Mouse (Mus musculus) liver, postnatal 0 days (tissue): ENCODE data around the gene Timm29. TPM values are rescaled to one million over a fixed set of nuclear protein-coding genes. Genes with fewer than 3 reads are reported as not detected.
A peak's percentile ranks its signal among the peaks of the same experiment; 100 is the strongest.

Source experiments
- ATAC-seq: fragments of 200-750 bp; cut with Nextera tagmentation; 2 replicates; pipeline ENCODE4 v1.8.0; 2017; ENCODE audit warnings: mild to moderate bottlenecking, moderate library complexity
- DNase-seq: peaks from one replicate; pipeline ENCODE4 v3.0.0-alpha.2; 2016
- H3K27ac ChIP-seq: fragments of 300-500 bp; sonication (generic); 2 replicates; pipeline ENCODE4 v1.5.1; 2014; ENCODE audit warnings: antibody characterized with exemption, moderate library complexity, mild to moderate bottlenecking, low read depth
- H3K27me3 ChIP-seq: fragments of 300-500 bp; sonication (generic); 2 replicates; pipeline ENCODE4 v1.6.1; 2014; ENCODE audit warnings: low read length, control low read depth, mixed read lengths; ENCODE audit not compliant: insufficient read depth
- H3K36me3 ChIP-seq: fragments of 300-500 bp; sonication (generic); replicated peaks from 2 replicates; pipeline ENCODE4 v1.6.1; 2014; ENCODE audit warnings: mild to moderate bottlenecking, control low read depth, low read length, moderate library complexity, mixed read lengths; ENCODE audit not compliant: insufficient read depth
- H3K4me1 ChIP-seq: fragments of 300-500 bp; sonication (generic); 2 replicates; pipeline ENCODE4 v1.6.1; 2014; ENCODE audit warnings: antibody characterized with exemption, mild to moderate bottlenecking, control low read depth; ENCODE audit not compliant: insufficient read depth
- H3K4me2 ChIP-seq: fragments of 300-500 bp; sonication (generic); 2 replicates; pipeline ENCODE4 v1.6.1; 2014; ENCODE audit warnings: low read depth, mild to moderate bottlenecking, low read length, moderate library complexity, mixed read lengths
- H3K4me3 ChIP-seq: fragments of 300-500 bp; sonication (generic); 2 replicates; pipeline ENCODE4 v1.5.1; 2014; ENCODE audit warnings: low read depth, low read length
- H3K9ac ChIP-seq: fragments of 300-500 bp; sonication (generic); replicated peaks from 2 replicates; pipeline ENCODE4 v1.6.1; 2014; ENCODE audit warnings: mild to moderate bottlenecking, moderate library complexity
- H3K9me3 ChIP-seq: fragments of 300-500 bp; sonication (generic); 2 replicates; pipeline ENCODE4 v1.6.1; 2016; ENCODE audit warnings: mild to moderate bottlenecking, control low read depth, low read length, mixed read lengths
- CTCF ChIP-seq: sonication (generic); IDR thresholded peaks from 2 replicates; pipeline ENCODE4 v1.5.1; 2016; ENCODE audit warnings: antibody characterized with exemption, low read depth
- EP300 ChIP-seq: IDR thresholded peaks from 2 replicates; pipeline ENCODE4 v1.6.1; 2016; ENCODE audit warnings: antibody characterized with exemption, low read depth, mild to moderate bottlenecking
- WGBS: fragments of 180-500 bp; shearing (Covaris S2); extraction: QIAGEN DNeasy Blood & Tissue Kit; methylation state at CpG from one replicate; pipeline ENCODE4 v1.1.7; 2014; ENCODE audit not compliant: insufficient replicate concordance; 5-methylcytosine and 5-hydroxymethylcytosine counted together
- polyA plus RNA-seq: library from polyadenylated mRNA; unstranded; fragments of >200 nt; fragmentation: Nextera tagmentation; extraction: Ambion mirVana; gene quantifications from 2 replicates; pipeline ENCODE4 v1.2.1, GENCODE M21; 2015

Timm29 gene
- polyA plus RNA-seq, 1 experiment from 2014 or later, result 12.5 TPM

DNA sequence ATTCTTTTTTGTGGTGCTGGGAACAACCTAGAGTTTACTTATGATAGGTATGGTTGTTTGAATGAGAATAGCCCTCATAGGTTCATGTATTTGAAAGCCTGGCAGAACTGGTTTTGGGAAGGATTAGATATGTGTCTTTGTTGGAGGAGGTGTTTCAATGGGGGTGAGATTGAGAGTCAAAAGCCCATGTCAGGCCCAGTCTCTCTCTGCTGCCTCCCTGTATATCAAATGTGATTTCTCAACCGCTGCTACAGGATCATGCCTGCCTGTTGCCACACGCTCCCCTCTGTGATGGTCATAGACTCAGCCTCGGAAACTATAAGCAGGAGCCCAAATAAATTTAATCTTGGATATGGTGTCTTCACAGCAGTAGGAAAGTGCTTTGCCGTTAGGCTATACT is 27.7 kb downstream of the Timm29 start:
- no peak for DNase-seq
- H3K4me1 ChIP-seq, result peaks cover 19% of the 10 kb centered on the region
- H3K27ac ChIP-seq, result no peak overlapping the region

GRCm38 (mm10) chr9:21622676-21623075 is 30.2 kb downstream of the Timm29 start:
- DNase-seq (no peak), ATAC-seq (no peak)
- H3K9ac ChIP-seq, result no peak overlapping the region
- no peak for TF ChIP-seq EP300
- no peak for TF ChIP-seq CTCF
- no peaks in the 10 kb centered on the region for H3K9me3 ChIP-seq
- 82% methylated on average over 1 of the region's 1 CpGs for WGBS
- no peaks in the 10 kb centered on the region for H3K27me3 ChIP-seq
- H3K27ac ChIP-seq, result no peak overlapping the region
- peaks cover 11% of the 10 kb centered on the region for H3K4me1 ChIP-seq
- no peaks in the 10 kb centered on the region for H3K36me3 ChIP-seq
- H3K4me2 ChIP-seq, result no peak overlapping the region
- H3K4me3 ChIP-seq, result no peak overlapping the region

More for the DNA sequence above, 27.7 kb downstream of the Timm29 start:
- 80% methylated on average over 4 of the region's 4 CpGs for WGBS
- Histone ChIP-seq H3K4me3 (no peak overlapping the region), H3K36me3 (no peaks in the 10 kb centered on the region), H3K9me3 (no peaks in the 10 kb centered on the region), H3K4me2 (no peak overlapping the region), H3K27me3 (no peaks in the 10 kb centered on the region), H3K9ac (no peak overlapping the region)
- TF ChIP-seq CTCF (no peak), EP300 (no peak)
- ATAC-seq, result no peak

GRCm38 (mm10) chr9:21625342-21626339 is 33.1 kb downstream of the Timm29 start:
- Histone ChIP-seq H3K4me2 (no peak overlapping the region), H3K4me1 (peaks cover 4% of the 10 kb centered on the region; the same call in 1 of the 2 replicates), H3K27ac (peak overlapping the region; percentile 77), H3K36me3 (no peaks in the 10 kb centered on the region), H3K27me3 (no peaks in the 10 kb centered on the region), H3K9ac (no peak overlapping the region), H3K4me3 (no peak overlapping the region), H3K9me3 (no peaks in the 10 kb centered on the region)
- ATAC-seq (peak; percentile 66), DNase-seq (peak; percentile 31)
- 78% methylated on average over 9 of the region's 10 CpGs for WGBS
- 0 out of 2 replicates have a peak, but pooled peaks have one; percentile 66 for TF ChIP-seq EP300
- no peak for TF ChIP-seq CTCF

DNA sequence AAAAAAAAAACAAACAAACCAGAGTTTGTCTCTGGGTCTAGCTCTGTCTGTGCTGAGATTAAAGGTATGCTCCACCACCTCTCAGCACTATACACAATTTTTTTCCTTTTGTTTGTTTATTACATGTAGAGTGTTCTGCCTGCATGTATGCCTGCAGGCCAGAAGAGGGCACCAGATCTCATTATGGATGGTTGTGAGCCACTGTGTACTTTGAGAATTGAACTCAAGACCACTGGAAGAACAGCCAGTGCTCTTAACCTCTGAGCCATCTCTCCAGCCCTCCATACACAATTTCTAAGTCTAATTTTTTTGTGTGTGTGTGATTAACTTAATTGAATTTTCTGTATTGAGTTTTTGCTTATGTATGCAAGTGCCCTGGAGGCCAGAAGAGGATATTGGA is 34.0 kb downstream of the Timm29 start:
- Histone ChIP-seq H3K27ac (peak overlapping the region; percentile 70), H3K4me1 (peaks cover 4% of the 10 kb centered on the region; the same call in 1 of the 2 replicates), H3K9ac (no peak overlapping the region), H3K36me3 (peaks cover 3% of the 10 kb centered on the region; the same call in 1 of the 2 replicates), H3K4me2 (no peak overlapping the region), H3K9me3 (no peaks in the 10 kb centered on the region), H3K4me3 (0 out of 2 replicates have a peak overlapping the region, but pooled peaks have one; percentile 19), H3K27me3 (no peaks in the 10 kb centered on the region)
- DNase-seq, result no peak
- ATAC-seq, result no peak
- TF ChIP-seq CTCF (peak; percentile 76), EP300 (no peak)

GRCm38 (mm10) chr9:21627145-21627795 is 34.7 kb downstream of the Timm29 start:
- Histone ChIP-seq H3K27ac (peak overlapping the region; percentile 49; the same call in 1 of the 2 replicates), H3K9me3 (no peaks in the 10 kb centered on the region), H3K36me3 (peaks cover 3% of the 10 kb centered on the region; the same call in 1 of the 2 replicates), H3K27me3 (no peaks in the 10 kb centered on the region), H3K4me1 (peaks cover 4% of the 10 kb centered on the region; the same call in 1 of the 2 replicates), H3K9ac (no peak overlapping the region), H3K4me3 (0 out of 2 replicates have a peak overlapping the region, but pooled peaks have one; percentile 7), H3K4me2 (no peak overlapping the region)
- DNase-seq, result peak; percentile 26
- no peak for ATAC-seq
- TF ChIP-seq CTCF, result no peak
- no peak for TF ChIP-seq EP300
- WGBS, result 62% methylated on average over 5 of the region's 5 CpGs

DNA sequence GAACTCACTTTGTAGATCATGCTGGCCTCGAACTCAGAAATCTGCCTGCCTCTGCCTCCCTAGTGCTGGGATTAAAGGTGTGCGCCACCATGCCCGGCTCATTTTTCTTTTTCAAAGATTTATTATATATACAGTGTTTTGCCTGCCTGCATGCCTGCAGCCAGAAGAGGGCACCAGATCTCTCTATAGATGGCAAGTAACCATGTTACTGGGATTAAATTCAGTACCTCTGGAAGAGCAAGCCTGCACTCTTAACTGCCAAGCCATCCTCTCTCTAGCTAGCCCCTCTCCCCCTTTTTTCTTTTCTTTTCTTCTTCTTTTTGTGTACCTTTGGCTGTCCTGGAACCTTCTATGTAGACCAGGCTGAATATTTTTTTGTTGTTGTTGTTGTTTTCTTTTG is 38.2 kb downstream of the Timm29 start:
- WGBS, result 65% methylated on average over 3 of the region's 3 CpGs
- H3K4me2 ChIP-seq, result no peak overlapping the region
- H3K9me3 ChIP-seq, result no peaks in the 10 kb centered on the region
- ATAC-seq (no peak), DNase-seq (peak; percentile 53)
- no peaks in the 10 kb centered on the region for H3K4me1 ChIP-seq
- H3K27ac ChIP-seq, result no peak overlapping the region
- no peak overlapping the region for H3K4me3 ChIP-seq
- no peaks in the 10 kb centered on the region for H3K27me3 ChIP-seq
- TF ChIP-seq CTCF (peak; percentile 75), EP300 (no peak)
- no peak overlapping the region for H3K9ac ChIP-seq
- H3K36me3 ChIP-seq, result peaks cover 35% of the 10 kb centered on the region
